8 mouse cellular contexts compared by ENCODE assay signal in genomic region chr6:145115476-145116097, GRCm38 (mm10). TPM values are rescaled to one million over a fixed set of nuclear protein-coding genes. Genes with fewer than 3 reads are reported as not detected.
DNase-seq lines count a peak whose midpoint lies in the region; ATAC-seq and TF ChIP-seq lines count a peak whose summit lies in the region.

Gene Lrmp, plus strand, starts transcription at chr6:145115653.

- no peak within 1 kb of the TSS for H3K4me3 ChIP-seq in lung, embryonic 16.5 days (ENCODE audit: low read length)
- H3K4me3 ChIP-seq in forebrain, embryonic 11.5 days (ENCODE audit: low read depth, low read length) = no peak within 1 kb of the TSS
- H3K4me3 ChIP-seq in liver, embryonic 14.5 days (ENCODE audit: insufficient read depth in 1 of 2, low read depth in 2 of 2, low read length in 2 of 2) = no peak within 1 kb of the TSS
- no peak within 1 kb of the TSS for H3K4me3 ChIP-seq in stomach, embryonic 15.5 days (replicated peaks)

- 68% methylated on average over 6 of the region's 6 CpGs for WGBS in lung, embryonic 16.5 days
- WGBS in forebrain, embryonic 11.5 days = 70% methylated on average over 6 of the region's 6 CpGs
- WGBS in liver, embryonic 14.5 days (ENCODE audit: insufficient replicate concordance) = 32% methylated on average over 6 of the region's 6 CpGs
- 64% methylated on average over 6 of the region's 6 CpGs for WGBS in stomach, embryonic 15.5 days

- 0 out of 2 replicates have a peak within 1 kb of the TSS, but pooled peaks have one; percentile 12 for H3K27ac ChIP-seq in lung, embryonic 16.5 days (ENCODE audit: low read length)
- peak within 1 kb of the TSS; percentile 70 for H3K27ac ChIP-seq in forebrain, embryonic 11.5 days (ENCODE audit: low read depth, low read length)
- H3K27ac ChIP-seq in liver, embryonic 14.5 days = no peak within 1 kb of the TSS
- peak within 1 kb of the TSS; percentile 35; the same call in 1 of the 2 replicates for H3K27ac ChIP-seq in stomach, embryonic 15.5 days

- TF ChIP-seq CTCF in liver, embryonic 14.5 days (IDR thresholded peaks at IDR 0.05; ENCODE audit: low read depth) = peak; percentile 13; the same call in 1 of the 2 replicates

- 0 out of 2 replicates have a peak within 1 kb of the TSS, but pooled peaks have one; percentile 9 for H3K4me2 ChIP-seq in lung, embryonic 16.5 days (ENCODE audit: low read depth, low read length)
- 0 out of 2 replicates have a peak within 1 kb of the TSS, but pooled peaks have one; percentile 6 for H3K4me2 ChIP-seq in forebrain, embryonic 11.5 days (ENCODE audit: low read depth, low read length, severe bottlenecking)
- H3K4me2 ChIP-seq in liver, embryonic 14.5 days (ENCODE audit: low read depth) = peak within 1 kb of the TSS; percentile 6; the same call in 1 of the 2 replicates
- no peak within 1 kb of the TSS for H3K4me2 ChIP-seq in stomach, embryonic 15.5 days

- no peak for DNase-seq in lung, postnatal 14 days
- DNase-seq in forebrain, embryonic 11.5 days (ENCODE audit: low spot score) = no peak
- DNase-seq in liver, embryonic 14.5 days (ENCODE audit: low read depth in 3 of 3, low spot score in 3 of 3) = peak in 1 of 3 experiments; percentile 9
- no peak for DNase-seq in right cerebral cortex, postnatal 25 days
- no peak for DNase-seq in right cerebral cortex, postnatal 36 days (ENCODE audit: low spot score in 2 of 2)
- DNase-seq in kidney, postnatal 36 days = no peak

- H3K27me3 ChIP-seq in lung, embryonic 16.5 days (ENCODE audit: control insufficient read depth, insufficient read depth, low read depth, low read length) = no peaks in the 10 kb centered on the region
- no peaks in the 10 kb centered on the region for H3K27me3 ChIP-seq in forebrain, embryonic 11.5 days (ENCODE audit: control insufficient read depth, insufficient read depth, low read length)
- H3K27me3 ChIP-seq in liver, embryonic 14.5 days (ENCODE audit: control insufficient read depth, insufficient read depth, low read length) = no peaks in the 10 kb centered on the region
- no peaks in the 10 kb centered on the region for H3K27me3 ChIP-seq in stomach, embryonic 15.5 days (replicated peaks)

- H3K9me3 ChIP-seq in lung, embryonic 16.5 days (ENCODE audit: control insufficient read depth, low read length) = no peaks in the 10 kb centered on the region
- no peaks in the 10 kb centered on the region for H3K9me3 ChIP-seq in forebrain, embryonic 11.5 days (ENCODE audit: control insufficient read depth, low read length)
- H3K9me3 ChIP-seq in liver, embryonic 14.5 days (ENCODE audit: control insufficient read depth, low read length) = no peaks in the 10 kb centered on the region
- H3K9me3 ChIP-seq in stomach, embryonic 15.5 days = no peaks in the 10 kb centered on the region

- H3K4me1 ChIP-seq in lung, embryonic 16.5 days (replicated peaks; ENCODE audit: control insufficient read depth, insufficient read depth, low read length) = peaks cover 10% of the 10 kb centered on the region; the same call in 1 of the 2 replicates
- peaks cover 7% of the 10 kb centered on the region; the same call in 1 of the 2 replicates for H3K4me1 ChIP-seq in forebrain, embryonic 11.5 days (replicated peaks; ENCODE audit: control insufficient read depth, insufficient read depth, low read length)
- H3K4me1 ChIP-seq in liver, embryonic 14.5 days (replicated peaks; ENCODE audit: control insufficient read depth in 2 of 2, insufficient read depth in 2 of 2, low read length in 1 of 2) = peaks cover 0 to 9% of the 10 kb centered on the region in 2 experiments; a peak in 3 of 4 replicates
- H3K4me1 ChIP-seq in stomach, embryonic 15.5 days = peaks cover 8% of the 10 kb centered on the region; the same call in 1 of the 2 replicates

- no peak for TF ChIP-seq EP300 in liver, embryonic 14.5 days (IDR thresholded peaks at IDR 0.05; ENCODE audit: low read depth)

- ATAC-seq in lung, embryonic 16.5 days (ENCODE audit: low read depth) = no peak
- no peak for ATAC-seq in forebrain, embryonic 11.5 days (replicated peaks; ENCODE audit: low FRiP score)
- 0 out of 2 replicates have a peak, but pooled peaks have one; percentile 34 for ATAC-seq in liver, embryonic 14.5 days (ENCODE audit: insufficient read depth)
- no peak for ATAC-seq in stomach, embryonic 15.5 days (ENCODE audit: insufficient read depth, low FRiP score, low read depth)

- peak within 1 kb of the TSS; percentile 12; the same call in 1 of the 2 replicates for H3K9ac ChIP-seq in lung, embryonic 16.5 days (ENCODE audit: low read length)
- peak within 1 kb of the TSS; percentile 48; the same call in 1 of the 2 replicates for H3K9ac ChIP-seq in forebrain, embryonic 11.5 days (ENCODE audit: low read length)
- H3K9ac ChIP-seq in liver, embryonic 14.5 days (replicated peaks) = no peak within 1 kb of the TSS
- H3K9ac ChIP-seq in stomach, embryonic 15.5 days = no peak within 1 kb of the TSS

- H3K36me3 ChIP-seq in lung, embryonic 16.5 days (ENCODE audit: control insufficient read depth, insufficient read depth, low read length) = no peaks in the 10 kb centered on the region
- no peaks in the 10 kb centered on the region for H3K36me3 ChIP-seq in forebrain, embryonic 11.5 days (ENCODE audit: control insufficient read depth, insufficient read depth, low read length)
- no peaks in the 10 kb centered on the region for H3K36me3 ChIP-seq in liver, embryonic 14.5 days (replicated peaks; ENCODE audit: control insufficient read depth, insufficient read depth, low read depth)
- no peaks in the 10 kb centered on the region for H3K36me3 ChIP-seq in stomach, embryonic 15.5 days

RNA-seq across cellular contexts. Expression of gene Lrmp, which starts in this region (rescaled TPM):
- 4.1 and 6.1 TPM in 2 replicates for polyA plus RNA-seq in lung, embryonic 16.5 days (2015; fragmentation: Nextera tagmentation; extraction: Ambion mirVana)
- polyA plus RNA-seq in forebrain, embryonic 11.5 days (2014; fragmentation: Nextera tagmentation; extraction: Ambion mirVana) = 2.1 and 3.2 TPM in 2 replicates
- polyA plus RNA-seq in liver, embryonic 14.5 days (2012; rRNA removed) = 8.3 and 10.9 TPM in 2 replicates
- 7.3 and 9.8 TPM in 2 replicates for polyA plus RNA-seq in liver, embryonic 14.5 days (2014; fragmentation: Nextera tagmentation; extraction: Ambion mirVana)
- polyA plus RNA-seq in stomach, embryonic 15.5 days (2015; fragmentation: Nextera tagmentation; extraction: Ambion mirVana) = 14.3 and 18.7 TPM in 2 replicates

Comparison
In these comparisons a context has a peak if more than half of its experiments do, and no peak if none do; other contexts are left out.
1. H3K9ac ChIP-seq: peak in lung, embryonic 16.5 days (single experiment) and forebrain, embryonic 11.5 days (single experiment); none in liver, embryonic 14.5 days (single experiment) and stomach, embryonic 15.5 days (single experiment).